Mouse (Mus musculus) cerebellum, postnatal 14 days (tissue): ENCODE measurements around the gene Klf17.
A peak's percentile ranks its signal among the peaks of the same experiment; 100 is the strongest.
"Not testable (repeated sequence)": the region's sequence is repeated elsewhere in the genome, so short reads cannot be mapped to it uniquely, and the experiment has no call there.

Source experiments
- DNase-seq, 2 experiments: peaks; one replicate each; pipeline ENCODE4 v3.0.0; 2021; ENCODE audit warnings: mixed read lengths in 2 of 2

The Klf17 gene

GRCm38 (mm10) chr4:117765416-117765815 lies at the start of gene Klf17:
Gene Klf17 (minus strand): TSS chr4:117765648.
- no peak for DNase-seq

- DNase-seq, result no peak
Observed at GRCm38 (mm10) chr4:117814333-117814732, 48.9 kb upstream of the Klf17 start.

GRCm38 (mm10) chr4:117813591-117814192 lies 48.2 kb upstream of the Klf17 start:
- no peak for DNase-seq

GRCm38 (mm10) chr4:117810933-117811332 lies 45.5 kb upstream of the Klf17 start:
- DNase-seq, result no peak

GRCm38 (mm10) chr4:117806992-117807391 lies 41.5 kb upstream of the Klf17 start:
- no peak for DNase-seq

GRCm38 (mm10) chr4:117799904-117800303 lies 34.5 kb upstream of the Klf17 start:
- no peak for DNase-seq

- no peak for DNase-seq
Observed at GRCm38 (mm10) chr4:117788308-117788707, 22.9 kb upstream of the Klf17 start.

GRCm38 (mm10) chr4:117786963-117787362 lies 21.5 kb upstream of the Klf17 start:
- DNase-seq, result peak in 1 of 2 experiments; percentile 7

- DNase-seq, result no peak
Observed at GRCm38 (mm10) chr4:117782908-117783307, 17.5 kb upstream of the Klf17 start.

- no peak for DNase-seq
Observed at GRCm38 (mm10) chr4:117772960-117773359, 7.5 kb upstream of the Klf17 start.

- peak; percentile 82 to 83 for DNase-seq
Observed at GRCm38 (mm10) chr4:117770935-117771334, 5.5 kb upstream of the Klf17 start.

GRCm38 (mm10) chr4:117760151-117760550 lies 5.3 kb downstream of the Klf17 start:
- no peak for DNase-seq

GRCm38 (mm10) chr4:117752469-117752868 lies 13.0 kb downstream of the Klf17 start:
- not testable (repeated sequence) for DNase-seq

- DNase-seq, result peak; percentile 24 to 42
Observed at GRCm38 (mm10) chr4:117737559-117737958, 27.9 kb downstream of the Klf17 start.

- no peak for DNase-seq
Observed at GRCm38 (mm10) chr4:117731926-117732325, 33.5 kb downstream of the Klf17 start.

- no peak for DNase-seq
Observed at GRCm38 (mm10) chr4:117724112-117724511, 41.3 kb downstream of the Klf17 start, which contains the start of gene Gm12845. Gene Gm12845 (plus strand): TSS chr4:117724412.

GRCm38 (mm10) chr4:117713303-117714098 lies 51.9 kb downstream of the Klf17 start:
- no peak for DNase-seq

GRCm38 (mm10) chr4:117712314-117712713 lies 53.1 kb downstream of the Klf17 start:
- DNase-seq, result no peak

- no peak for DNase-seq
Observed at GRCm38 (mm10) chr4:117708780-117709550, 56.5 kb downstream of the Klf17 start.
